Mouse (Mus musculus) embryonic fibroblast, embryonic 13.5 days (primary cell): ENCODE data around the gene Kat2a.

Experiments used
- CTCF ChIP-seq: IDR thresholded peaks from 2 replicates; pipeline ENCODE4 v1.5.1; 2011; ENCODE audit warnings: mild to moderate bottlenecking, control low read depth, low read length, moderate library complexity, borderline replicate concordance; ENCODE audit not compliant: insufficient read depth
- POLR2A ChIP-seq: IDR thresholded peaks from 2 replicates; pipeline ENCODE4 v1.6.1; 2011; ENCODE audit warnings: low read depth, mild to moderate bottlenecking, control low read depth, low read length, moderate library complexity

- TF ChIP-seq POLR2A (no peak), CTCF (no peak)
Observed at GRCm38 (mm10) chr11:100690389-100690788, 21.9 kb downstream of the Kat2a start.
